Mouse (Mus musculus) midbrain, embryonic 14.5 days (tissue): ENCODE results near the gene Cnn1. TPM values are rescaled to one million over a fixed set of nuclear protein-coding genes. Genes with fewer than 3 reads are reported as not detected.
"Not testable (repeated sequence)": the region's sequence is repeated elsewhere in the genome, so short reads cannot be mapped to it uniquely, and the experiment has no call there.

Experiments
- ATAC-seq: fragments of 200-750 bp; cut with Nextera tagmentation; 2 replicates; pipeline ENCODE4 v1.8.0; 2017; ENCODE audit warnings: moderate number of reproducible peaks, moderate library complexity; ENCODE audit not compliant: low FRiP score, low TSS enrichment
- DNase-seq: peaks from one replicate; pipeline ENCODE4 v3.0.0-alpha.2; 2015
- H3K27ac ChIP-seq: fragments of 300-500 bp; sonication (generic); replicated peaks from 2 replicates; pipeline ENCODE4 v1.5.1; 2014; ENCODE audit warnings: mild to moderate bottlenecking, low read depth, low read length, moderate library complexity
- H3K27me3 ChIP-seq: fragments of 300-500 bp; sonication (generic); 2 replicates; pipeline ENCODE4 v1.6.1; 2014; ENCODE audit warnings: low read length, control low read depth, mixed read lengths; ENCODE audit not compliant: control insufficient read depth, insufficient read depth
- H3K36me3 ChIP-seq: fragments of 300-500 bp; sonication (generic); 2 replicates; pipeline ENCODE4 v1.6.1; 2014; ENCODE audit warnings: low read length, control low read depth; ENCODE audit not compliant: control insufficient read depth, insufficient read depth
- H3K4me1 ChIP-seq: fragments of 300-500 bp; sonication (generic); 2 replicates; pipeline ENCODE4 v1.6.1; 2014; ENCODE audit warnings: mild to moderate bottlenecking, antibody characterized with exemption, low read length, control low read depth; ENCODE audit not compliant: control insufficient read depth, insufficient read depth
- H3K4me2 ChIP-seq: fragments of 300-500 bp; sonication (generic); 2 replicates; pipeline ENCODE4 v1.6.1; 2014; ENCODE audit warnings: mild to moderate bottlenecking, low read length, moderate library complexity
- H3K4me3 ChIP-seq: fragments of 300-500 bp; sonication (generic); replicated peaks from 2 replicates; pipeline ENCODE4 v1.5.1; 2014; ENCODE audit warnings: low read depth, low read length
- H3K9ac ChIP-seq: fragments of 300-500 bp; sonication (generic); replicated peaks from 2 replicates; pipeline ENCODE4 v1.6.1; 2014; ENCODE audit warnings: mild to moderate bottlenecking, low read length, moderate library complexity
- H3K9me3 ChIP-seq: fragments of 300-500 bp; sonication (generic); 2 replicates; pipeline ENCODE4 v1.6.1; 2016; ENCODE audit warnings: low read length, control low read depth, mixed read lengths; ENCODE audit not compliant: control insufficient read depth
- WGBS: fragments of 180-500 bp; shearing (Covaris S2); extraction: QIAGEN DNeasy Blood & Tissue Kit; methylation state at CpG from one replicate; pipeline ENCODE4 v1.1.7; 2014; 5-methylcytosine and 5-hydroxymethylcytosine counted together
- polyA plus RNA-seq: library from polyadenylated mRNA; unstranded; fragments of >200 nt; fragmentation: Nextera tagmentation; extraction: Ambion mirVana; gene quantifications from 2 replicates; pipeline ENCODE4 v1.2.1, GENCODE M21; 2014

Gene Cnn1
- polyA plus RNA-seq, 1 experiment from 2014 or later, result 0.58 TPM

DNA sequence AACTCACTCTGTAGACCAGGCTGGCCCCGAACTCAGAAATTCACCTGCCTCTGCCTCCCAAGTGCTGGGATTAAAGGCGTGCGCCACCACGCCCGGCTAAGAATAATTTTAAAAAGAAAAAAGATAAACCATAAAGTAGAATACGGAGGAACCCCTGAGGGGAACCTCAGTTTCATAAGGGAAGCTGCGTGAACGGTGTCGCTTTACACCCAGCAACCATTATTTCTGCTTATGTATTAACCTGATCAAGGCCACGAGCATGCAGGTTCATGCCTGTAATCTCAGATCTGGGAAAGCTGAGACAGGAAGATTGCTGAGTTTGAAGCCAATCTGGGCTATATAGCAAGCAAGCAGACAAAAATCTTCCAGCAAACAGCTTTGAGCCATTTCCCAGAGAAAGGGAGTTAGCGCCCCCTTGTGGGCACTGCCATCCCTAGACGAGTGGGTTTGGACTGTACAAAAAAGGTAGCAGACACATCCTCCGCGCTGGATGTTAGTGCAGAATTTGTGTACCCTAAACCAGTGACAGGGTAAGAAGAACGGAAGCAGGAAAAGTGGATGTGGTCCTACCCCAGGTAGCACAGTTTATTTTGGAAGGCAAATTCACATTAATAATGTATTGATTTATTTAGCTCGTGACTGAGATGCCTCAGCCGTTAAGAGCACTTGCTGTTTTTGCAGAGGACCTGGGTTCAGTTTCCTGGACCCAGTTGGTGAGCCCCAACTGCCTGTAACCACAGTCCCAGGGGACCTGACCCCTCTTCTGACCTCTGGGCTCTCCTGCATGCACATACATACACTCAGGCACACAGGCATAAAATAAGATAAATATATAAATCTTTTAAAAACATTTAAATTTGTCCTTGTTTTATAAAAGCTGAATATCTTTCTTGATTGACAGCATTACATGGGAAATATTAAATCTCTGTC, 44.4 kb downstream of the Cnn1 start:
- ATAC-seq, result peak; percentile 50; the same call in 1 of the 2 replicates
- 53% methylated on average over 17 of the region's 17 CpGs for WGBS
- no peak overlapping the region for H3K4me2 ChIP-seq

DNA sequence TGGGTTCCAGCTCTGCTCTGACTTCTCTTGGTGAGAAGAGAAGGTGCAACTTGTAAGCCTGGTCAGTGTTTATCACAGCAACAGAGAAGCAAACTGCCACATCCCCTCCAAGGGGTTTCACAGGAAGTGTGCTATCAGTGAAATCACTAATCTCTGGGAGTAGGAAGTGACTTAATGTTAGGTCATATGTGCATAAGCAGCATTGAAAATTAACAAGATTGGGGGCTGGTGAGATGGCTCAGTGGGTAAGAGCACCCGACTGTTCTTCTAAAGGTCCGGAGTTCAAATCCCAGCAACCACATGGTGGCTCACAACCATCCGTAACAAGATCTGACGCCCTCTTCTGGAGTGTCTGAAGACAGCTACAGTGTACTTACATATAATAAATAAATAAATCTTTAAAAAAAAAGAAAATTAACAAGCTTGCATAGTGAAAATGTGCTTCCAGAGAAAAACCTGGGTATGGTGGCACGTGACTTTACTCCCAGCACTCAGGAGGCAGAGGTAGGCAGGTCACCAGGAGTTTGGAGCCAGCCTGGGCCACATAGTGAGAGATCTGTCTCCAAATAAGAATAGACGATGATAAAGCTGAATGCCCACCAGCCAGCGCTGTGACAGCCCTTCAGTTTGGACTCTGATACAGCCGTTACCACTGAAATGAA, 45.4 kb downstream of the Cnn1 start:
- DNase-seq (no peak), ATAC-seq (no peak)
- H3K9me3 ChIP-seq, result no peaks in the 10 kb centered on the region; the same call in 1 of the 2 replicates
- no peaks in the 10 kb centered on the region for H3K27me3 ChIP-seq
- no peak overlapping the region for H3K9ac ChIP-seq
- no peaks in the 10 kb centered on the region for H3K36me3 ChIP-seq
- H3K27ac ChIP-seq, result no peak overlapping the region
- H3K4me1 ChIP-seq, result no peaks in the 10 kb centered on the region
- no peak overlapping the region for H3K4me2 ChIP-seq
- H3K4me3 ChIP-seq, result no peak overlapping the region
- 79% methylated on average over 6 of the region's 8 CpGs for WGBS

More for the DNA sequence above, 44.4 kb downstream of the Cnn1 start:
- Histone ChIP-seq H3K4me1 (no peaks in the 10 kb centered on the region), H3K4me3 (no peak overlapping the region), H3K9me3 (no peaks in the 10 kb centered on the region; the same call in 1 of the 2 replicates), H3K27ac (no peak overlapping the region), H3K36me3 (no peaks in the 10 kb centered on the region), H3K27me3 (no peaks in the 10 kb centered on the region), H3K9ac (no peak overlapping the region)
- peak; percentile 94 for DNase-seq

- ATAC-seq, result no peak
- WGBS, result 81% methylated on average over 20 of the region's 20 CpGs
- H3K4me1 ChIP-seq, result no peaks in the 10 kb centered on the region
Observed at GRCm38 (mm10) chr9:22149426-22150248, 50.6 kb downstream of the Cnn1 start.

DNA sequence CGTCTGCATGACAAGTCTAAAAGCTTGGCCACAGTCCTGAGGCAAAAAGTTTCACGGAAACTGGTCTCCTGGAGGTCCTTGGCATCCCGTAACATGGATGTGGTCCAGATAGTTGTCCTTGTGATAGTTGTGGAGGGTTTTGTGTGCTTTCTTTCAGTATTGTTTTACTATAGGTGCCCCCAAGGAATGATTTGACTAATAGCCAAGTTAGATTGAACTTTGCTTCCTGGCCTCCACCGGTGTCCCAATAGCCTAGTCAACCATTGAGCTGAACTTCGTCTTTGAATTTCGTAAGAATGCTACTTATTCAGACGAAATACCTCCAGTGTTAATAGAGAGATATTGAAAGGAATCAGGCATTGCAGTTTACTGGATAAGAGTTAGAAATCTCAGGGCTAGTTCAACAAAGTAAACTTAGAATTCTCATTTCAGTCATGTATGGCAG, 51.3 kb downstream of the Cnn1 start:
- not testable (repeated sequence) for H3K27ac ChIP-seq, H3K4me1 ChIP-seq, DNase-seq, H3K9me3 ChIP-seq, H3K9ac ChIP-seq, H3K27me3 ChIP-seq, H3K36me3 ChIP-seq, H3K4me2 ChIP-seq, H3K4me3 ChIP-seq, ATAC-seq
- 88% methylated on average over 7 of the region's 7 CpGs for WGBS

More at GRCm38 (mm10) chr9:22149426-22150248, 50.6 kb downstream of the Cnn1 start:
- Histone ChIP-seq H3K27ac (no peak overlapping the region), H3K36me3 (no peaks in the 10 kb centered on the region), H3K27me3 (no peaks in the 10 kb centered on the region), H3K4me2 (no peak overlapping the region), H3K9ac (no peak overlapping the region), H3K4me3 (no peak overlapping the region), H3K9me3 (no peaks in the 10 kb centered on the region; the same call in 1 of the 2 replicates)
- no peak for DNase-seq

- DNase-seq, result no peak
- Histone ChIP-seq H3K36me3 (no peaks in the 10 kb centered on the region), H3K4me3 (no peak overlapping the region), H3K27me3 (no peaks in the 10 kb centered on the region), H3K4me2 (no peak overlapping the region), H3K9me3 (no peaks in the 10 kb centered on the region; the same call in 1 of the 2 replicates), H3K9ac (no peak overlapping the region), H3K4me1 (no peaks in the 10 kb centered on the region), H3K27ac (no peak overlapping the region)
- ATAC-seq, result no peak
- 96% methylated on average over 2 of the region's 2 CpGs for WGBS
Observed at GRCm38 (mm10) chr9:22150946-22151345, 51.9 kb downstream of the Cnn1 start.

DNA sequence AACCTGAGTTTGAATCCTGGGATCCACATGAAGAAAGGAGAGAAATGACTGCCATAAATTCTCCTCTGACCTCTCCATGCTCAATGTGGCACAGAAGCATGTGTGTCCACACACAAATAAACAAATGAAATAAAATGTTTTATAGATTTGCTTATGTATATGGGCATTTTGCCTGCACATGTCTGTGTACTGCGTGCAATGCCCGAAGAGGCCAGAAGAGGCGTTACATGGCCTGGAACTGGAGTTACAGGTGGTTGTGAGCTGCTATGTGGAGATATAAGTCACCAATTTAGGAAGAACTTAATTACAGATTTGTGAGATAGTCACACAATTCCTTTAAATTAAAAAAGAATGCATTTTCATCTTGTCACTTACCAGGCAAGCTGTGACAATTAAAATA, 54.8 kb downstream of the Cnn1 start:
- DNase-seq (no peak), ATAC-seq (no peak)
- Histone ChIP-seq H3K4me1 (peaks cover 8% of the 10 kb centered on the region), H3K9me3 (no peaks in the 10 kb centered on the region), H3K27ac (no peak overlapping the region), H3K27me3 (no peaks in the 10 kb centered on the region), H3K4me3 (no peak overlapping the region), H3K4me2 (no peak overlapping the region), H3K9ac (no peak overlapping the region), H3K36me3 (no peaks in the 10 kb centered on the region)
- 92% methylated on average over 3 of the region's 3 CpGs for WGBS

- Histone ChIP-seq H3K4me1 (peaks cover 8% of the 10 kb centered on the region), H3K9ac (no peak overlapping the region), H3K27me3 (no peaks in the 10 kb centered on the region), H3K4me3 (no peak overlapping the region), H3K4me2 (no peak overlapping the region), H3K36me3 (no peaks in the 10 kb centered on the region), H3K27ac (no peak overlapping the region), H3K9me3 (no peaks in the 10 kb centered on the region)
- ATAC-seq (no peak), DNase-seq (peak; percentile 86)
- WGBS, result 25% methylated on average over 10 of the region's 10 CpGs
Observed at GRCm38 (mm10) chr9:22155614-22156013, 56.6 kb downstream of the Cnn1 start.

DNA sequence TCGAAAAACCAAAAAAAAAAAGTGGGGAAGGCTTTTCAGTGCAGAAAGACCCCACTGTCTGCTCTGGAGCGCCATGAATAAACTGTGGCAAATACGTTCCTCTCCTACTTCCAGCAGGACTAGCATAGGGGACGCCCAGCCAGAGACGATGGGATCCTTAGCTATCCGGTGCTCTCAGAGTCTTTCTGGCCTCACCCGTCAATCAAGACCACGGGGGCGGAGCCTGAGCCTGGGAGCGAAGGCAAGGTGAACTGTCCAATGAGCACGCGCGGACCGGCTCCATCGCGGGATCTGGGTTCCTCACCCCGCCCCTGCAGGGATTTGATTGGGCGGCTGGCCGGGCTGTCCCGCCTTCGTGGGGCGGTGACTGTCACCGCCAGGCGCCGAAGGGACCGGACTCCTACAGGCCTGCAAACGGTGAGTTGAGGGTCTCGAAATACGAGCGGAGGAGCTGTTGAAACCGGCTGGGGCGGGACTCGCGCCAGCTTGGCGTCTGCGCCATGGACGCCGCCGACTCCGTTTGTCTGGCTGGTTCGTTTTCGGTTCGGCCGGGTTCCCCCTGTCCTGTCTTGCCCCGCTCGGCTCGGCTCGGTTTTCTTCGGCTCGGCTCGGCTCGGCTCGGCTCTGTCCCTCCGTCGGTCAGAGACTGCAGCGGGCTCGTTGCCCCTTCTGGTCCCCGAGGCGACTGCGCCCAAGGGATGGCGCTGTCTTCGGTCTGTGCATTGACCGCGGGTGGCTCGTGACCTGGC, 57.7 kb downstream of the Cnn1 start, which contains the start of gene Pigyl:
Pigyl (plus strand) TSS at position 350 of the 749 bp plus-strand sequence.
- ATAC-seq (peak; percentile 98), DNase-seq (peak; percentile 100)
- H3K27ac ChIP-seq, result peak within 1 kb of the TSS; percentile 89
- H3K27me3 ChIP-seq, result no peaks in the 10 kb centered on the region
- peak within 1 kb of the TSS; percentile 65 for H3K4me3 ChIP-seq
- H3K9me3 ChIP-seq, result no peaks in the 10 kb centered on the region
- H3K4me2 ChIP-seq, result peak within 1 kb of the TSS; percentile 64
- H3K9ac ChIP-seq, result peak within 1 kb of the TSS; percentile 81
- no peaks in the 10 kb centered on the region for H3K36me3 ChIP-seq
- WGBS, result 1% methylated on average over 65 of the region's 65 CpGs
- peaks cover 8% of the 10 kb centered on the region for H3K4me1 ChIP-seq
